Mouse (Mus musculus) kidney, postnatal 4 days (tissue): ENCODE results near the gene Fgl2.
"Not testable (repeated sequence)": the region's sequence is repeated elsewhere in the genome, so short reads cannot be mapped to it uniquely, and the experiment has no call there.

Experiments used
- DNase-seq, 2 experiments: peaks; one replicate each; pipeline ENCODE4 v3.0.0; 2021; ENCODE audit warnings: mixed read lengths in 2 of 2

Gene Fgl2

DNA sequence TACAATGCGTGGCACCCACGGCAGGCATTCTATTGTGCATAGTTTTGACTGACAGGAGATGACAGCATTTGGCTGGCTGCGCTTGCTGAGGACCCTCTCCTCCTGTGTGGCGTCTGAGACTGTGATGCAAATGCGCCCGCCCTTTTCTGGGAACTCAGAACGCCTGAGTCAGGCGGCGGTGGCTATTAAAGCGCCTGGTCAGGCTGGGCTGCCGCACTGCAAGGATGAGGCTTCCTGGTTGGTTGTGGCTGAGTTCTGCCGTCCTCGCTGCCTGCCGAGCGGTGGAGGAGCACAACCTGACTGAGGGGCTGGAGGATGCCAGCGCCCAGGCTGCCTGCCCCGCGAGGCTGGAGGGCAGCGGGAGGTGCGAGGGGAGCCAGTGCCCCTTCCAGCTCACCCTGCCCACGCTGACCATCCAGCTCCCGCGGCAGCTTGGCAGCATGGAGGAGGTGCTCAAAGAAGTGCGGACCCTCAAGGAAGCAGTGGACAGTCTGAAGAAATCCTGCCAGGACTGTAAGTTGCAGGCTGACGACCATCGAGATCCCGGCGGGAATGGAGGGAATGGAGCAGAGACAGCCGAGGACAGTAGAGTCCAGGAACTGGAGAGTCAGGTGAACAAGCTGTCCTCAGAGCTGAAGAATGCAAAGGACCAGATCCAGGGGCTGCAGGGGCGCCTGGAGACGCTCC lies at the start of gene Fgl2:
Gene Fgl2 (plus strand): TSS at position 150 of the 687 bp plus-strand sequence.
- DNase-seq: peak; percentile 70 to 76

DNA sequence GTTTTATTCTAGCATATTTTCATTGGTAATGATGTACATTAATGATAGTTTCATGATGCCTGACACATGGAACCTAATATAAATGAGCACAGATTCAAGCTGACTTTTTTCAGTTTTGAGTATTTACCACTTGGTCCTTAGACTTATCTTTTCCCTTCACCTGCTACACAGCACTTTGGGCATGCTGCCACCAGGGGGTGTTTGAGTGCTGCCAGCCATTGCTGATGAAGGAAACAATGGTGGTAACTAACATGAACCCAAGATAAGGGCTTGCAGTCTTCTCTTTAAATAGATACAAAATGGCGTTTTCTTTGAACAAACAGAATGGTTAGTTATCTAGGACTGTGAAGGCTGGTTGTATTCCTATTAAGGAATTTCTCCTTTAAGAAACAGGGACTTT lies 45.9 kb upstream of the Fgl2 start:
- peak; percentile 76 to 80 for DNase-seq

- no peak for DNase-seq
These were observed 43.9 kb upstream of the Fgl2 start for GRCm38 (mm10) chr5:21328560-21328959.

- no peak for DNase-seq
These were observed 42.5 kb upstream of the Fgl2 start for GRCm38 (mm10) chr5:21329672-21330665.

- peak in 1 of 2 experiments; percentile 9 for DNase-seq
These were observed 40.8 kb upstream of the Fgl2 start for GRCm38 (mm10) chr5:21331656-21332055.

- no peak for DNase-seq
These were observed 40.3 kb upstream of the Fgl2 start for GRCm38 (mm10) chr5:21332119-21332518.

DNA sequence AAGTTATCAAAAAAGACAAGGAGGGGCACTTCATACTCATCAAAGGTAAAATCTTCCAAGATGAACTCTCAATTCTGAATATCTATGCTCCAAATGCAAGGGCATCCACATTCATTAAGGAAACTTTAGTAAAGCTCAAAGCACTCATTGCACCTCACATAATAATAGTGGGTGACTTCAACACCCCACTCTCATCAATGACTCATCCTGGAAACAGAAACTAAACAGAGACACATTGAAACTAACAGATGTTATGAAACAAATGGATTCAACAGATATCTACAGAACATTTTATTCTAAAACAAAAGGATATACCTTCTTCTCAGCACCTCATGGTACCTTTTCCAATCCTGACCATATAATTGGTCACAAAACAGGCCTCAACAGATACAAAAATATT lies 30.2 kb upstream of the Fgl2 start:
- DNase-seq: not testable (repeated sequence)

DNA sequence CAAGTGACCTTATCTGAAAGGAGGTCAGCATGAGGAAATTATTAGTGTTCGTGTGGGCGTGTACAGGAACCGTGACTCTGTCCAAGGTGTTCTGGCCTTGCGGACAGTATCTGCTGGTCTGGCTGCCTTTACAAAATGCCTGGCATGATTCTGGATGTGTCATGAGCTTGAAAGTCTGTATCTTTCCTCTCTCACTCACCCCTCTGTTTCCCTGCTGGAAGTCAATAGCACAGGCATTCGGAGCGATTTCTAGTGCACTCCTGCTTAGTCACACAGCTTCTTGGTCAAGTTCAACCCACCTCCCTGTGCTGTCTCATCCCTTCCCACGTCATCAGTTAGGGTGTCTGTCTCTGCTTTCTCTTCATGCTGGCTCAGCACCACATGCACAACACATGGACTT lies 24.1 kb upstream of the Fgl2 start:
- DNase-seq: no peak

- no peak for DNase-seq
These were observed 20.8 kb upstream of the Fgl2 start for GRCm38 (mm10) chr5:21351678-21352077.

DNA sequence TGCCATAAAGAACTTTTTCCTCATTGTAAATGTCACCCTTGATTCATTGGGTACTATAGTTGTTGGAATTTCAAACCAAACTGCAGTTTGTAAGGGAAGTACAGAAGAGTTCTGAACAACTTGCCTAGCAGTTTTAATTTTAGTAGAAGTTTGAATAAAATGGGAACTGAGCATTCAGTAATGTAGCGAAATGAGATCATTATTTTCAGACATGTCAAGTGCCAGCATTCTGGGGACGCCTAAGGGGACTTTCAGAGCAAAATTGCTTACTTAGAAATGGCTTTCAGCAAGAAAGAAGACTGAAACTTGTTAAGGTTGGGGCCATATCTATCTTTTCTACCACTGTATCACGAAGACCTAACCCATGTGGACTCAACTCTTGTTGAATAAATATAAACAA lies 13.8 kb upstream of the Fgl2 start:
- DNase-seq: no peak

DNA sequence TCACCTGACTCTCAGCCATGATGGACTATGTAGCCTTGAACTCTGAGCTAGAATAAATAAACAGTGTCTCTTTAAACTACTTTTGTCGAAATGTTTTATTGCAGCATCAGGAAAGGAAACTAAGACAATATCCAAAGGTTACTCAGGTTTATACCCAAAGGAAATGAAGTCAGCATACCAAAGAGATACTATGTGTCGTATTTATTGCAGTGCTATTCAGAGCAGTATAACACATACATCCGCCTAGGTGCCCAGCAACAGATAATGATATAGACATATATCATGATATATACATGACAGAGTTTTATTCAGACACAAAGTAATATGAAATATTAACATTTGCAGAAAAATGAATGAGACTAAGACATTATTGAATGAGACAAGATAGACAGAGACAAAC lies 9.1 kb upstream of the Fgl2 start:
- DNase-seq: no peak

- DNase-seq: no peak
These were observed 5.9 kb upstream of the Fgl2 start for GRCm38 (mm10) chr5:21366338-21367053.

- no peak for DNase-seq
These were observed 4.9 kb upstream of the Fgl2 start for GRCm38 (mm10) chr5:21367514-21367913.

- DNase-seq: no peak
These were observed 2.1 kb upstream of the Fgl2 start for GRCm38 (mm10) chr5:21370218-21370947.

DNA sequence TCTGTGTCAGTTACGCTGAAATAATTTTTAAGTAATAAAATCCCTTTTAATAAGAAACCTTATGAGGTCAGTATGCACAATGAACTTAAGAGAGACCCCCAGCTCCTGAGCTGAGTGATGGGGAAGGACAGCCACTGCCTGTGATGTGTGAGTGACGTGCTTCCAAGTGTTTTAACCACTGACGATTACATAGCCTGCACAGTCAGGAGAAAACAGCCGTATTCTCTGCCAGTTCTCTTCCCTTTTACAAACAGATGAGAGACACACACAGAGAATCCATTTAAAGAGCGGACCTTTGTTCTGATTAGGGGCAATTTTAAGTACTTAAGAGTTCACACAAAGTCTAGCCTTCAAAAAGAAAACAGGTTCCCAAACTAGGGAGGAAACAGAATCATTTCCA lies 522 bp upstream of the Fgl2 start:
- no peak for DNase-seq

DNA sequence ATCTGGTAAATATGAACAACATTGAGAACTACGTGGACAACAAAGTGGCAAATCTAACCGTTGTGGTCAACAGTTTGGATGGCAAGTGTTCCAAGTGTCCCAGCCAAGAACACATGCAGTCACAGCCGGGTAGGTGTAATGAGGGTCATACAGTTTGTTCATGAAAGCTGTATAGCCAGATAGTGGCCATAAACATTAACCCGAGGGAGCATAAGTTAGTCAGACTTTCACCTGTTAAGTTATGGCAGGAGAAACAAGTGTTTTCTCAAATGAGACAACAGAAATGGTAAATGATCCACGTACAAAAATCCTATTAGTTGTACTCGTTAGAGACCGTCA lies 707 bp downstream of the Fgl2 start:
- DNase-seq: no peak

- DNase-seq: no peak
These were observed 4.5 kb downstream of the Fgl2 start for GRCm38 (mm10) chr5:21376935-21377334.

- DNase-seq: no peak
These were observed 6.0 kb downstream of the Fgl2 start for GRCm38 (mm10) chr5:21378397-21378796.

- peak in 1 of 2 experiments; percentile 9 for DNase-seq
These were observed 9.5 kb downstream of the Fgl2 start for GRCm38 (mm10) chr5:21381986-21382385.

DNA sequence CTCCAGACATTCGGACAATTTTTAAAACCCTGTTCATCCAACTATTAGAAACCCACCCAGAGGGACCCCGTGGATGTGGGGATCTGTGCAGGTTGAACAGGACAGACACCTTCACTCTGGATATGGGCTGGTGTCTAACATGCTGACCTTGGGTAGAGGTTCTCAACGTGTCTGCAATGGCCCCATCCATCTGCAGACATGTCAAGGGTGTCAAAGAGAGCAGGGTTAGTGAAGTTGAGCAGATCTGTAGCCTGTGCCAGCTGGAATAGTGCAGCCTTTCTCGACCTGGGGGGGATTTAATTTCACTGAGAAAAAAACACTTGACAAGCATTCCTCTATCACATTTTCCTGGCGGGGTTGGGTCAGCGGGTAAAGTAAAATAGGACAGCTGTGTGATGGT lies 10.2 kb downstream of the Fgl2 start:
- peak in 1 of 2 experiments; percentile 6 for DNase-seq

GRCm38 (mm10) chr5:21383392-21384251 lies 11.2 kb downstream of the Fgl2 start:
- DNase-seq: peak; percentile 46 to 67
